Mouse (Mus musculus) midbrain, embryonic 14.5 days (tissue): ENCODE measurements around the gene Sh2b3. TPM values are rescaled to one million over a fixed set of nuclear protein-coding genes. Genes with fewer than 3 reads are reported as not detected.
A peak's percentile ranks its signal among the peaks of the same experiment; 100 is the strongest.
"Not testable (repeated sequence)": the region's sequence is repeated elsewhere in the genome, so short reads cannot be mapped to it uniquely, and the experiment has no call there.

Experiments
- ATAC-seq: fragments of 200-750 bp; cut with Nextera tagmentation; 2 replicates; pipeline ENCODE4 v1.8.0; 2017; ENCODE audit warnings: moderate number of reproducible peaks, moderate library complexity; ENCODE audit not compliant: low FRiP score, low TSS enrichment
- DNase-seq: peaks from one replicate; pipeline ENCODE4 v3.0.0-alpha.2; 2015
- H3K27ac ChIP-seq: fragments of 300-500 bp; sonication (generic); replicated peaks from 2 replicates; pipeline ENCODE4 v1.5.1; 2014; ENCODE audit warnings: mild to moderate bottlenecking, low read depth, low read length, moderate library complexity
- H3K27me3 ChIP-seq: fragments of 300-500 bp; sonication (generic); 2 replicates; pipeline ENCODE4 v1.6.1; 2014; ENCODE audit warnings: low read length, control low read depth, mixed read lengths; ENCODE audit not compliant: control insufficient read depth, insufficient read depth
- H3K36me3 ChIP-seq: fragments of 300-500 bp; sonication (generic); 2 replicates; pipeline ENCODE4 v1.6.1; 2014; ENCODE audit warnings: low read length, control low read depth; ENCODE audit not compliant: control insufficient read depth, insufficient read depth
- H3K4me1 ChIP-seq: fragments of 300-500 bp; sonication (generic); 2 replicates; pipeline ENCODE4 v1.6.1; 2014; ENCODE audit warnings: mild to moderate bottlenecking, antibody characterized with exemption, low read length, control low read depth; ENCODE audit not compliant: control insufficient read depth, insufficient read depth
- H3K4me2 ChIP-seq: fragments of 300-500 bp; sonication (generic); 2 replicates; pipeline ENCODE4 v1.6.1; 2014; ENCODE audit warnings: mild to moderate bottlenecking, low read length, moderate library complexity
- H3K4me3 ChIP-seq: fragments of 300-500 bp; sonication (generic); replicated peaks from 2 replicates; pipeline ENCODE4 v1.5.1; 2014; ENCODE audit warnings: low read depth, low read length
- H3K9ac ChIP-seq: fragments of 300-500 bp; sonication (generic); replicated peaks from 2 replicates; pipeline ENCODE4 v1.6.1; 2014; ENCODE audit warnings: mild to moderate bottlenecking, low read length, moderate library complexity
- H3K9me3 ChIP-seq: fragments of 300-500 bp; sonication (generic); 2 replicates; pipeline ENCODE4 v1.6.1; 2016; ENCODE audit warnings: low read length, control low read depth, mixed read lengths; ENCODE audit not compliant: control insufficient read depth
- WGBS: fragments of 180-500 bp; shearing (Covaris S2); extraction: QIAGEN DNeasy Blood & Tissue Kit; methylation state at CpG from one replicate; pipeline ENCODE4 v1.1.7; 2014; 5-methylcytosine and 5-hydroxymethylcytosine counted together
- polyA plus RNA-seq: library from polyadenylated mRNA; unstranded; fragments of >200 nt; fragmentation: Nextera tagmentation; extraction: Ambion mirVana; gene quantifications from 2 replicates; pipeline ENCODE4 v1.2.1, GENCODE M21; 2014

The Sh2b3 gene
- polyA plus RNA-seq, 1 experiment from 2014 or later: 7.8 TPM

DNA sequence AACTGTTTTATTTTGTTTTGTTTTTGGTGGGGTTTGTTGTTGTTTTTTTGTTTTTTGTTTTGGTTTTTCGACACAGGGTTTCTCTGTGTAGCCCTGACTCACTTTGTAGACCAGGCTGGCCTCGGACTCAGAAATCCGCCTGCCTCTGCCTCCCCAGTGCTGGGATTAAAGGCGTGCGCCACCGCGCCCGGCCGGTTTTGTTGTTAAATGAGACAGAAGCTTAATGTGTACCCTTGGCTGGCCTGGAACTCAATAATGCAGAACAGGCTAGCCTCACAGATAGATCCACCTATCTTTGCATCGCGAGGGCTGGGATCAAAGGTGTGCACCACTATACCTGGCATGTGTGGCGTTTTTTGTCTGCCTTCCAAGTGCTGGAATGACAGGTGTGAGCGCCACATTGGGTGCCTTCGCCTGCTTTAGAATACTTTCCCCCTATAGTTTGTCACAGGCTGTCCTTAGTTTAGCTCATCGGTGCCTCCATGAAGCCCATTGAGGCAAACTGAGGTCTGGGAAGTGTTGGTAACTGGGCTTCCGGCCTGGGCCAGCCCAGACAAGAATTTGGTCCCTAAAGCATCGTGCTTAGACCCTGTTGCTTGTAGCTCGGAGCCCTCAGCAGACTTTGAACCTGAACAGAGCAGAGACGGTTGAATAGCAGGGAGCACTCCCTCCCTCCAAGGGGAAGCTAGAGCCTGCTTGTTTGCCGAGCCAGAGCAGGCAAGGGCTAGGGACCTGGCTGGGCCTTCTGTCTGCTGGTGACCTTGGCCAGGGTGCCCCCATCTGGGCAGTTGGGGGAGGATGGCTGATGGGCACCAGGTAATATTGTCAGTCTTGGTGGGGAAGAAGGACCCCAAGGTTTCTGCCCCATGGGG is 12.3 kb upstream of the Sh2b3 start:
- Histone ChIP-seq H3K9me3 (no peaks in the 10 kb centered on the region), H3K4me2 (peak overlapping the region; percentile 70), H3K27me3 (no peaks in the 10 kb centered on the region), H3K4me3 (peak overlapping the region; percentile 83), H3K9ac (peak overlapping the region; percentile 83), H3K36me3 (peaks cover 32% of the 10 kb centered on the region), H3K4me1 (peaks cover 24% of the 10 kb centered on the region), H3K27ac (no peak overlapping the region; the same call in 1 of the 2 replicates)
- DNase-seq (no peak), ATAC-seq (no peak)
- 39% methylated on average over 20 of the region's 20 CpGs for WGBS

DNA sequence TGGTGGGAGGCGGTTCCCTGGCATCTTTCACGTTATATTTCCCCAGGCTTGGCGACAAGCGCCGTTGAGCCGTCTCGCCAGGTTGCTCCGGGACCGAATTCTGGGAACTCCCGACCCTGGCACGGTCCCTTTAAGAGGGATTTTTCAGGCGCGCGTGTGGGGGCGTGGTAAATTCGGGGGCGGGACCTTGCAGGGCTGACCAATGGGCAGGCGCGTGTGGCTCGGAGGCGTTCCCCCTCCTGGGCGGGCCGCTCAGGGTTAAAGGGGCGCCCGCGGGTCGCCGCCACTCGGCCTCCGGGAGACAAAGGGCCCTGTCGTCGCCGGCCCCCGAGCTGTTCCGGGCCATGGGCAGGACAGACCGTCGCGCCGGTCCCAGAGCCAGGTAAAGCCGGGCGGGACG is 11.3 kb upstream of the Sh2b3 start, which contains the start of gene Pheta1:
Gene Pheta1, plus strand, starts transcription at position 242 of the 400 bp plus-strand sequence.
- Histone ChIP-seq H3K4me2 (peak within 1 kb of the TSS; percentile 70), H3K27me3 (peaks cover 8% of the 10 kb centered on the region), H3K4me3 (peak within 1 kb of the TSS; percentile 83), H3K27ac (peak within 1 kb of the TSS; percentile 70), H3K36me3 (peaks cover 24% of the 10 kb centered on the region), H3K9me3 (no peaks in the 10 kb centered on the region), H3K9ac (peak within 1 kb of the TSS; percentile 83), H3K4me1 (peaks cover 24% of the 10 kb centered on the region)
- ATAC-seq: peak; percentile 89
- peak; percentile 96 for DNase-seq
- WGBS: under 1% methylated on average over 42 of the region's 42 CpGs

DNA sequence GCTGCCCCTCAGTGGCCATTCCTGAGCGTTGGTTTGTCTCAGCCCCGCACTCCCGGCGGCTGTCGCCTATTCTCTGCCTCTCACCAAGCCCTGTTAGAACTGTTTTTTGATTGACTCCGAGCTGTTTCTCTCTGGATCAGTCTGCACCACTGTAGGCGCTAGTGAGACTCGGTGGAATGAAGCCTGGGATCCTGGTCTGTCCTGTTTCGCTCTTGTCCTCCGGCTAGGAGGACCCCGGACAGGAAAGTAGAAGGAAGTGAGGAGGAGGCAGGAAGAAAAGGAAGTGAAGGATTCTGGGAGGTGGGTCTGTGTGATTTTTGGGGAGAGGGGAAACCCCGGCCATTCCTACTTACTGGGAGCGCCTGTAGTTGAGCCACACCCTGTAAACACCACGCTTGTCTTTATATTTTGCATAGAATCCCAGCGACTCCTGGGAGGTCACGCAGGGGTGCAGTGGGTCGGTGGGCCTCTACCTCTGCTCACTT is 10.6 kb upstream of the Sh2b3 start:
- 1% methylated on average over 17 of the region's 17 CpGs for WGBS
- Histone ChIP-seq H3K9me3 (no peaks in the 10 kb centered on the region), H3K36me3 (peaks cover 18% of the 10 kb centered on the region), H3K4me2 (peak overlapping the region; percentile 70), H3K4me3 (peak overlapping the region; percentile 83), H3K27me3 (peaks cover 15% of the 10 kb centered on the region), H3K9ac (peak overlapping the region; percentile 83; the same call in 1 of the 2 replicates), H3K4me1 (peaks cover 24% of the 10 kb centered on the region), H3K27ac (peak overlapping the region; percentile 43; the same call in 1 of the 2 replicates)
- DNase-seq (peak; percentile 70), ATAC-seq (no peak)

DNA sequence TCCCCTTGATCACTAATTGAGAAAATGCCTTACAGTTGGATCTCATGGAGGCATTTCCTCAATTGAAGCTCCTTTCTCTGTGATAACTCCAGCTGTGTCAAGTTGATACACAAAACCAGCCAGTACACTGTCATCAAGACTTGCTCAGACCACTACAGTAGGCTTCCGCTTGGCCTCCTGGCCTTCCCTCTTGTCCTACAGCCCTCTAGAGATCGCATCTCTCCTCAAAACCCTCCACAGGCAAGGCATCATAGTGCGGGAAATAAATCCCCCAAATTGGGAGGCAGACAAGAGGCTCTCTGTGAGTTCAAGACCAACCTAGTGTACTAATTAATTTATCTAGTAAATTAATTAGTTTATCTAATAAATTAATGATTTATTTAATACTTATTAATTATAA is 9.8 kb upstream of the Sh2b3 start:
- not testable (repeated sequence) for H3K4me3 ChIP-seq, DNase-seq, H3K4me2 ChIP-seq, H3K9me3 ChIP-seq, ATAC-seq, H3K27ac ChIP-seq, H3K36me3 ChIP-seq, H3K9ac ChIP-seq
- H3K4me1 ChIP-seq: peaks cover 26% of the 10 kb centered on the region
- peaks cover 20% of the 10 kb centered on the region for H3K27me3 ChIP-seq
- WGBS: 84% methylated on average over 3 of the region's 3 CpGs

DNA sequence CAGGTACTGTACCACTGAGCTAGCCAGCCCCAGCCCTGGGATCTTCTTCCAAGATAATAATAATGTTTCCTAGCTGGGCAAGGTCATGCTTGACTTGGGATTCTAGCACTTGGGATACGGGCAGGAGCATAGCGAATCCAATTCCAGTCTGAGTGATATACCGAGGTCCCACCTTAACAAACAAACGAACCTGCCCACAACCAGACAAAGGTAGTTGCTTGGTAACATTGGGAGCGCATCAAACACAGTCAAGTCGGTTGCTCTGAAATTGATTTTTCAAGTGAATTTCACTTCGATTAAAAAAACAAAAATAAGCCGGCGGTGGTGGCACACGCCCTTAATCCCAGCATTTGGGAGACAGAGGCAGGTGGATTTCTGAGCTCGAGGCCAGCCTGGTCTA is 8.9 kb upstream of the Sh2b3 start:
- no peak for DNase-seq
- 0 out of 2 replicates have a peak, but pooled peaks cover under 1% of the 10 kb centered on the region for H3K36me3 ChIP-seq
- H3K9me3 ChIP-seq: no peaks in the 10 kb centered on the region
- ATAC-seq: no peak
- H3K4me2 ChIP-seq: no peak overlapping the region
- no peak overlapping the region for H3K27ac ChIP-seq
- no peak overlapping the region for H3K9ac ChIP-seq
- H3K27me3 ChIP-seq: peaks cover 23% of the 10 kb centered on the region
- WGBS: 81% methylated on average over 11 of the region's 11 CpGs
- H3K4me3 ChIP-seq: no peak overlapping the region
- peaks cover 26% of the 10 kb centered on the region for H3K4me1 ChIP-seq

DNA sequence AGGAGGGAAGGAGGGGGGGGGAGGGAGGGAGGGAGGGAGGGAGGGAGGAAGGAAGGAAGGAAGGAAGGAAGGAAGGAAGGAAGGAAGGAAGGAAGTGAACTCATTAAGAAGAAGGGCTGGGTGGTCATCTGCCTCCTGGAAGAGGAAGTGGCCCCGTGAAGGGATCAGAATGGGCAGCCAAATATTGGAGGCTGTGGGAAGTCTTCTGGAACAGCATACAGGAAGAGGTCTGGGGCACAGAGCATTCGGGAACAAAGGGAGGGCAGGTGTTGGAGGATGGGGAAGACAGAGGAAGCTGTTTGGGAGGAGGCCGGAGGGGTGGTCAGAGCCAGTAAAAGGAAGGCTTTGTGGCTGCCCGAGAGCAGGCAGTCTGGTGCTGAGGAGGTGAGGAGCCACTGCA is 7.9 kb upstream of the Sh2b3 start:
- no peaks in the 10 kb centered on the region for H3K36me3 ChIP-seq
- H3K4me3 ChIP-seq: no peak overlapping the region
- no peak overlapping the region for H3K9ac ChIP-seq
- DNase-seq (no peak), ATAC-seq (no peak)
- peaks cover 17% of the 10 kb centered on the region for H3K4me1 ChIP-seq
- 44% methylated on average over 4 of the region's 4 CpGs for WGBS
- no peak overlapping the region for H3K27ac ChIP-seq
- H3K9me3 ChIP-seq: no peaks in the 10 kb centered on the region
- H3K27me3 ChIP-seq: peaks cover 23% of the 10 kb centered on the region
- no peak overlapping the region for H3K4me2 ChIP-seq

GRCm38 (mm10) chr5:121843138-121843905 is 5.9 kb upstream of the Sh2b3 start:
- 21% methylated on average over 17 of the region's 17 CpGs for WGBS
- H3K27me3 ChIP-seq: peaks cover 37% of the 10 kb centered on the region
- H3K4me1 ChIP-seq: peaks cover 13% of the 10 kb centered on the region; the same call in 1 of the 2 replicates
- H3K9me3 ChIP-seq: no peaks in the 10 kb centered on the region
- H3K9ac ChIP-seq: no peak overlapping the region
- DNase-seq: no peak
- no peak overlapping the region for H3K4me3 ChIP-seq
- H3K4me2 ChIP-seq: peak overlapping the region; percentile 74
- ATAC-seq: no peak
- H3K36me3 ChIP-seq: no peaks in the 10 kb centered on the region
- no peak overlapping the region for H3K27ac ChIP-seq

GRCm38 (mm10) chr5:121842665-121843118 is 5.2 kb upstream of the Sh2b3 start:
- Histone ChIP-seq H3K9me3 (no peaks in the 10 kb centered on the region), H3K4me1 (peaks cover 9% of the 10 kb centered on the region; the same call in 1 of the 2 replicates), H3K4me3 (peak overlapping the region; percentile 41), H3K36me3 (no peaks in the 10 kb centered on the region), H3K9ac (peak overlapping the region; percentile 51; the same call in 1 of the 2 replicates), H3K4me2 (peak overlapping the region; percentile 74), H3K27ac (no peak overlapping the region), H3K27me3 (peaks cover 42% of the 10 kb centered on the region)
- 1% methylated on average over 33 of the region's 33 CpGs for WGBS
- DNase-seq: peak; percentile 89
- ATAC-seq: peak; percentile 43; the same call in 1 of the 2 replicates
